8 mouse cellular contexts compared by ENCODE assay signal in the genomic region with DNA sequence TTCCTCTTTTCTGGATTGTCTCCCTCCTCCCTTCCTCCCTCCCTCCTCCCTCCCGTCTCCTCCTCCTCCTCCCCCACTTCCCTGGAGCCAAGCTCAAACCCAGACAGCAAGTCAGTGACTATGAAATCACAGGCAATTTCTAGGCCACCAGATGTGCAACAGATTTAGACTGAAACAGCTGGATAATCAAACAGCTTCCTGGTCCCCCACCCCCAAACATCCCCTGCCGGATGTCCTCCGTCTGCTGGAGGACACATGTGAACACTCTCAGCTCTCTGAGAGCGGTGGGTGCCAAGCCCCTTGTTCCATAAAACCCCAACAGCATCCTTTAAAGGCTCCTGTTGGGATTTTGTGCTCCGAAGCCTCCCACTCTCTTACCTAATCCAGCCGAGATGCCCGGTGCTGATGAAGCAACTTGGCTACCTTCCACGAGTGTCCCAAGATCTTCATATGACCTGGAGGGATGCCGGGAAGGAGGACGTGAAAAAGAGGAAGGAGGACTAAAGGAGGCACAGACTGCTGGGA. TPM values are rescaled to one million over a fixed set of nuclear protein-coding genes. Genes with fewer than 3 reads are reported as not detected.
DNase-seq lines count a peak whose midpoint lies in the region; ATAC-seq and TF ChIP-seq lines count a peak whose summit lies in the region.

No protein-coding gene starts in this region.

- no peaks in the 10 kb centered on the region for H3K27me3 ChIP-seq in testis, adult 2 months (ENCODE audit: control insufficient read depth, insufficient read depth, low read length)
- no peaks in the 10 kb centered on the region for H3K27me3 ChIP-seq in limb, embryonic 13.5 days
- no peaks in the 10 kb centered on the region for H3K27me3 ChIP-seq in neural tube, embryonic 11.5 days (ENCODE audit: control insufficient read depth, insufficient read depth, low read length)

- 10% methylated on average over 10 of the region's 10 CpGs for WGBS in limb, embryonic 13.5 days
- WGBS in neural tube, embryonic 11.5 days: 53% methylated on average over 10 of the region's 10 CpGs

- no peak for DNase-seq in testis, postnatal 14 days (ENCODE audit: low spot score)
- peak; percentile 47 for DNase-seq in neural tube, embryonic 11.5 days (ENCODE audit: low spot score)
- no peak for DNase-seq in right cerebral cortex, postnatal 10 days (ENCODE audit: low spot score in 2 of 2)
- no peak for DNase-seq in c-Kit-positive CD71-positive TER-119-positive erythroid progenitor cells, embryonic 14.5 days (ENCODE audit: low spot score)

- no peak overlapping the region for H3K27ac ChIP-seq in testis, adult 2 months (ENCODE audit: control insufficient read depth, insufficient read depth, low read depth, low read length)
- peak overlapping the region; percentile 67 for H3K27ac ChIP-seq in embryonic fibroblast, embryonic 13.5 days (ENCODE audit: insufficient read depth, low read length)
- H3K27ac ChIP-seq in limb, embryonic 13.5 days: peak overlapping the region; percentile 87
- H3K27ac ChIP-seq in neural tube, embryonic 11.5 days (ENCODE audit: low read depth, low read length): peak overlapping the region; percentile 67

- H3K4me1 ChIP-seq in testis, adult 2 months (ENCODE audit: control insufficient read depth, insufficient read depth, low read length): peaks cover 24% of the 10 kb centered on the region
- H3K4me1 ChIP-seq in embryonic fibroblast, embryonic 13.5 days (ENCODE audit: control insufficient read depth, insufficient read depth, low read length): 0 out of 2 replicates have a peak, but pooled peaks cover 5% of the 10 kb centered on the region
- H3K4me1 ChIP-seq in limb, embryonic 13.5 days: peaks cover 14% of the 10 kb centered on the region
- H3K4me1 ChIP-seq in neural tube, embryonic 11.5 days (ENCODE audit: control insufficient read depth, insufficient read depth, low read length): no peaks in the 10 kb centered on the region

- H3K4me2 ChIP-seq in limb, embryonic 13.5 days (replicated peaks): peak overlapping the region; percentile 54
- no peak overlapping the region for H3K4me2 ChIP-seq in neural tube, embryonic 11.5 days (ENCODE audit: low read depth)

- H3K9me3 ChIP-seq in limb, embryonic 13.5 days: no peaks in the 10 kb centered on the region; the same call in 1 of the 2 replicates
- H3K9me3 ChIP-seq in neural tube, embryonic 11.5 days (ENCODE audit: control insufficient read depth, low read length): no peaks in the 10 kb centered on the region

- TF ChIP-seq CTCF in testis, adult 2 months (IDR thresholded peaks at IDR 0.05; ENCODE audit: control insufficient read depth, insufficient read depth, insufficient replicate concordance, low read depth, low read length): no peak
- TF ChIP-seq CTCF in embryonic fibroblast, embryonic 13.5 days (IDR thresholded peaks at IDR 0.05; ENCODE audit: borderline replicate concordance, insufficient read depth, low read length): no peak

- H3K36me3 ChIP-seq in testis, adult 2 months (ENCODE audit: control insufficient read depth, insufficient read depth, low read length): no peaks in the 10 kb centered on the region
- H3K36me3 ChIP-seq in limb, embryonic 13.5 days: no peaks in the 10 kb centered on the region
- no peaks in the 10 kb centered on the region for H3K36me3 ChIP-seq in neural tube, embryonic 11.5 days (ENCODE audit: control insufficient read depth, insufficient read depth, low read length)

- peak; percentile 20 to 29; a peak in 1 of 4 replicates for ATAC-seq in hematopoietic stem cell, adult 5-6 weeks (replicated peaks in 1 of 2; ENCODE audit: insufficient read depth in 1 of 2, low FRiP score in 2 of 2, low TSS enrichment in 1 of 2, low read depth in 1 of 2, poor library complexity in 2 of 2, severe bottlenecking in 2 of 2)
- ATAC-seq in limb, embryonic 13.5 days (ENCODE audit: low FRiP score, low read depth): peak; percentile 64
- no peak for ATAC-seq in neural tube, embryonic 11.5 days (ENCODE audit: insufficient read depth, low FRiP score, low TSS enrichment)

- H3K4me3 ChIP-seq in testis, adult 2 months (ENCODE audit: control insufficient read depth, low read depth, low read length): peak overlapping the region; percentile 0
- H3K4me3 ChIP-seq in embryonic fibroblast, embryonic 13.5 days (ENCODE audit: insufficient read depth, low read length): no peak overlapping the region
- H3K4me3 ChIP-seq in limb, embryonic 13.5 days: peak overlapping the region; percentile 12; the same call in 1 of the 2 replicates
- no peak overlapping the region for H3K4me3 ChIP-seq in neural tube, embryonic 11.5 days (ENCODE audit: low read depth, low read length)

- H3K9ac ChIP-seq in limb, embryonic 13.5 days: peak overlapping the region; percentile 45
- no peak overlapping the region for H3K9ac ChIP-seq in neural tube, embryonic 11.5 days (ENCODE audit: low read length)

- no peak for TF ChIP-seq POLR2A in testis, adult 2 months (IDR thresholded peaks at IDR 0.05; ENCODE audit: control insufficient read depth, low read depth, low read length)
- TF ChIP-seq POLR2A in embryonic fibroblast, embryonic 13.5 days (IDR thresholded peaks at IDR 0.05; ENCODE audit: low read depth, low read length): no peak

RNA-seq across cellular contexts. Expression of gene Ccdc63, which starts 5.5 kb away (rescaled TPM):
- polyA plus RNA-seq in testis, adult 2 months (2012; rRNA removed): 288 and 313 TPM in 2 replicates
- not detected in 2 replicates for polyA plus RNA-seq in embryonic fibroblast, embryonic 13.5 days (2011; ENCODE audit: insufficient read length, low read depth, missing spikeins)
- total RNA-seq in hematopoietic stem cell, adult 5-6 weeks (2017): 0.20 and 1.0 TPM in 2 replicates
- 0.14 TPM in 1 of 2 replicates, not detected in the other for polyA plus RNA-seq in limb, embryonic 13.5 days (2015; fragmentation: Nextera tagmentation; extraction: Ambion mirVana)
- not detected in 2 replicates for polyA plus RNA-seq in neural tube, embryonic 11.5 days (2014; fragmentation: Nextera tagmentation; extraction: Ambion mirVana)

RNA-seq across cellular contexts. Expression of gene Ppp1cc, which starts 12.0 kb away (rescaled TPM):
- 524 and 547 TPM in 2 replicates for polyA plus RNA-seq in testis, adult 2 months (2012; rRNA removed)
- 231 and 241 TPM in 2 replicates for polyA plus RNA-seq in embryonic fibroblast, embryonic 13.5 days (2011; ENCODE audit: insufficient read length, low read depth, missing spikeins)
- 202 and 213 TPM in 2 replicates for total RNA-seq in hematopoietic stem cell, adult 5-6 weeks (2017)
- polyA plus RNA-seq in limb, embryonic 13.5 days (2015; fragmentation: Nextera tagmentation; extraction: Ambion mirVana): 231 and 235 TPM in 2 replicates
- polyA plus RNA-seq in neural tube, embryonic 11.5 days (2014; fragmentation: Nextera tagmentation; extraction: Ambion mirVana): 325 and 339 TPM in 2 replicates

RNA-seq across cellular contexts. Expression of gene Myl2, which starts 45.4 kb away (rescaled TPM):
- 1.4 and 1.5 TPM in 2 replicates for polyA plus RNA-seq in testis, adult 2 months (2012; rRNA removed)
- 0.76 TPM in 1 of 2 replicates, not detected in the other for polyA plus RNA-seq in embryonic fibroblast, embryonic 13.5 days (2011; ENCODE audit: insufficient read length, low read depth, missing spikeins)
- 3.9 TPM in 1 of 2 replicates, not detected in the other for total RNA-seq in hematopoietic stem cell, adult 5-6 weeks (2017)
- 0.61 and 1.0 TPM in 2 replicates for polyA plus RNA-seq in limb, embryonic 13.5 days (2015; fragmentation: Nextera tagmentation; extraction: Ambion mirVana)
- 9.2 and 13.7 TPM in 2 replicates for polyA plus RNA-seq in neural tube, embryonic 11.5 days (2014; fragmentation: Nextera tagmentation; extraction: Ambion mirVana)

Comparison
In these comparisons a context has a peak if more than half of its experiments do, and no peak if none do; other contexts are left out.
1. H3K4me3 ChIP-seq: peak in testis, adult 2 months (single experiment) and limb, embryonic 13.5 days (single experiment); none in embryonic fibroblast, embryonic 13.5 days (single experiment) and neural tube, embryonic 11.5 days (single experiment).
2. RNA of gene Ccdc63, which starts 5.5 kb away (polyA plus RNA-seq): 288 to 313 TPM in testis, adult 2 months; not detected in embryonic fibroblast, embryonic 13.5 days, not detected in neural tube, embryonic 11.5 days and 0.14 TPM in limb, embryonic 13.5 days; every median in the first group is over 100 times any median in the second.